Mouse (Mus musculus) urinary bladder, postnatal 4 days (tissue): ENCODE measurements around the gene Twnk.
"Not testable (repeated sequence)": the region's sequence is repeated elsewhere in the genome, so short reads cannot be mapped to it uniquely, and the experiment has no call there.

Source experiments
- DNase-seq, 2 experiments: peaks; one replicate each; pipeline ENCODE4 v3.0.0; 2021 to 2022; ENCODE audit warnings: low spot score in 2 of 2

Gene Twnk

GRCm38 (mm10) chr19:45024775-45025174 is 19.3 kb downstream of the Twnk start:
- no peak for DNase-seq

- DNase-seq, result peak in 1 of 2 experiments; percentile 16
These were observed 20.6 kb downstream of the Twnk start for GRCm38 (mm10) chr19:45025937-45026568.

GRCm38 (mm10) chr19:45026958-45027670 is 21.7 kb downstream of the Twnk start:
- DNase-seq, result no peak

- DNase-seq, result peak in 1 of 2 experiments; percentile 31
These were observed 22.4 kb downstream of the Twnk start for GRCm38 (mm10) chr19:45027848-45028247.

GRCm38 (mm10) chr19:45028746-45029145 is 23.3 kb downstream of the Twnk start:
- DNase-seq, result no peak

GRCm38 (mm10) chr19:45029571-45029970 is 24.1 kb downstream of the Twnk start:
- DNase-seq, result no peak

GRCm38 (mm10) chr19:45030111-45030510 is 24.6 kb downstream of the Twnk start:
- DNase-seq, result no peak

GRCm38 (mm10) chr19:45030746-45031693 is 25.6 kb downstream of the Twnk start:
- DNase-seq, result peak; percentile 64 to 79

- DNase-seq, result peak; percentile 72 to 83
These were observed 26.3 kb downstream of the Twnk start for GRCm38 (mm10) chr19:45031780-45032179.

- DNase-seq, result no peak
These were observed 27.3 kb downstream of the Twnk start for GRCm38 (mm10) chr19:45032570-45033332.

GRCm38 (mm10) chr19:45036867-45037266 is 31.4 kb downstream of the Twnk start:
- no peak for DNase-seq

- not testable (repeated sequence) for DNase-seq
These were observed 32.7 kb downstream of the Twnk start for GRCm38 (mm10) chr19:45038198-45038597.

GRCm38 (mm10) chr19:45040214-45040613 is 34.8 kb downstream of the Twnk start:
- no peak for DNase-seq

- DNase-seq, result no peak
These were observed 39.0 kb downstream of the Twnk start for GRCm38 (mm10) chr19:45044389-45044927.

- DNase-seq, result no peak
These were observed 39.8 kb downstream of the Twnk start for GRCm38 (mm10) chr19:45045236-45045635.

GRCm38 (mm10) chr19:45045651-45046050 is 40.2 kb downstream of the Twnk start, which contains the start of gene Pdzd7:
TSS of gene Pdzd7 (minus strand) at chr19:45045717.
- DNase-seq, result no peak

GRCm38 (mm10) chr19:45046523-45047321 is 41.3 kb downstream of the Twnk start:
- peak; percentile 77 to 82 for DNase-seq

- peak; percentile 95 to 98 for DNase-seq
These were observed 42.0 kb downstream of the Twnk start, which contains the start of gene Sfxn3 for GRCm38 (mm10) chr19:45047417-45047934. TSS of gene Sfxn3 (plus strand) at chr19:45047503.

GRCm38 (mm10) chr19:45047935-45048643 is 42.6 kb downstream of the Twnk start:
- peak in 1 of 2 experiments; percentile 70 for DNase-seq
